Mouse (Mus musculus) cerebellum, adult 2 months (tissue): ENCODE measurements around the gene Acaa1a. TPM values are rescaled to one million over a fixed set of nuclear protein-coding genes. Genes with fewer than 3 reads are reported as not detected.
"Not testable (repeated sequence)": the region's sequence is repeated elsewhere in the genome, so short reads cannot be mapped to it uniquely, and the experiment has no call there.

Source experiments
- DNase-seq, 2 experiments: peaks; one replicate each; pipeline ENCODE4 v3.0.0; 2021
- H3K27ac ChIP-seq: fragments of 200-500 bp; 2 replicates; pipeline ENCODE4 v1.5.1; 2012; ENCODE audit warnings: low read length, control low read depth, inconsistent platforms; ENCODE audit not compliant: insufficient read depth
- H3K27me3 ChIP-seq: fragments of 200-500 bp; 2 replicates; pipeline ENCODE4 v1.6.1; 2012; ENCODE audit warnings: inconsistent platforms, mild to moderate bottlenecking, low read length, moderate library complexity; ENCODE audit not compliant: control insufficient read depth, insufficient read depth
- H3K4me1 ChIP-seq: fragments of 200-500 bp; 2 replicates; pipeline ENCODE4 v1.6.1; 2011; ENCODE audit warnings: low read length; ENCODE audit not compliant: control insufficient read depth, insufficient read depth
- H3K4me3 ChIP-seq: fragments of 200-500 bp; replicated peaks from 2 replicates; pipeline ENCODE3; 2011; ENCODE audit warnings: mild to moderate bottlenecking, low read depth, low read length, control low read depth; ENCODE audit not compliant: insufficient read depth
- CTCF ChIP-seq: fragments of 200-500 bp; IDR thresholded peaks from 2 replicates; pipeline ENCODE4 v1.5.1; 2011; ENCODE audit warnings: low read depth, mild to moderate bottlenecking, control low read depth, low read length, moderate library complexity, borderline replicate concordance; ENCODE audit not compliant: insufficient read depth
- POLR2A ChIP-seq: fragments of 200-500 bp; IDR thresholded peaks from 2 replicates; pipeline ENCODE4 v1.6.1; 2011; ENCODE audit warnings: low read length, control low read depth, borderline replicate concordance; ENCODE audit not compliant: insufficient read depth
- WGBS: fragments of 180-500 bp; shearing (Covaris S2); methylation state at CpG from one replicate; pipeline ENCODE4 v1.1.7; 2018; 5-methylcytosine and 5-hydroxymethylcytosine counted together
- polyA plus RNA-seq: library from polyadenylated mRNA; depleted of rRNA; stranded (reverse); fragments of >200 nt; gene quantifications from 2 replicates; pipeline ENCODE4 v1.2.3, GENCODE M21; 2012

Acaa1a gene
- polyA plus RNA-seq, 1 experiment = 135 TPM

DNA sequence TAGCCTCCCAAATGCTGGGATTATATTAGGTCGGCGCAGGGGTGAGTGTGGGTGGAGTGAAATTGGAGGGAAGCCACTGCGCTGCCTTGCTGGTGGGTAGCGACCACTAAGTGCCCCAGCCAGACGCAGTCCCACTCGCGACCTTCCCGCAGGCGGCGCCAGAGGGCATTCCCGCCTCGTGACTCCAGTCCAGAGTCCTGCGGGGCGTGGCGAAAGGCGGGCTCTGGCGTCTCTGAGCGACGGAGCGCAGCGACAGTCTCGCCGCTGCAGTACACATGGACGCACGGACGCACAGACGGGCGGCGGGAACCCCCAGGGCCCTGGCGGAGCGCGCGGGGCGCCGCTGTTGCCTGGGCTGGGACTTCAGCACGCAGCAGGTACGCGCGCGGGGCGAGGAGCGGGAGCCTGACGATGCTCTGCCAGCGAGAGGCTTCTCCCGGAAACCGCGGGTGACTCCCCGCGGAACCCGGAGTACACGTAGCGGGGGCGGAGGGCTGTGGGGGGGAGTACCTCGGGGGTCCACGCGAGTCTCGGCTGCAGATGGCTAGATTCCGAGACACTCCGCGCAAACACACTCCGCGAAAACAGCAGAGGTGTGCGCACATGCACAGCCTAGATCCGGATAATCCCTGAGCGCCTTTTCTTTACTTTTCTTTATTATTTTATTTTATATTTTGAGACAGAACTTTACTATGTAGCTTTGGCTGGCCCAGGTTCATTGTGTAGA lies 18.0 kb downstream of the Acaa1a start, which contains the start of gene Xylb:
Gene Xylb, plus strand, starts transcription at position 51 of the 727 bp plus-strand sequence.
- Histone ChIP-seq H3K4me1 (no peaks in the 10 kb centered on the region), H3K27me3 (no peaks in the 10 kb centered on the region), H3K4me3 (peak within 1 kb of the TSS; percentile 47), H3K27ac (no peak within 1 kb of the TSS)
- 1% methylated on average over 65 of the region's 65 CpGs for WGBS
- TF ChIP-seq CTCF (peak; percentile 82), POLR2A (peak; percentile 61; the same call in 1 of the 2 replicates)
- DNase-seq = peak; percentile 89 to 92

DNA sequence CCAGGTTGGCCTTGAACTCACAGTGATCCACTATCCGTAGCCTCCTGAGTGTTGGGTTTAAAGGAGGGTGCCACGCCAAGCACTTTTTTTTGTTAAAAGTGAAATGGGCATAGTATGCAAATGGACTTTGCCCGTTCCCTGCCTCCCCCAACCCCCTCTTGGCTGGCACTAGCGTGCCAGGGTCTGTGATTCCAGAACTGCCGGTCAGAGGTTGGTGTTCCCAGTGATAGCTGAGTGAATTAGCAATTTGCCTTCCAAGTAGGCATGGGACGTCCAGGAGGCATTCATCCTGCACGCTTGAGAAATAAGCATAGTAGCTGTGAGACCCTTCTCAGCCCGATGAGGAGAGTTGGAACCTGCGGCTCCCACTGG lies 18.6 kb downstream of the Acaa1a start:
- no peak for DNase-seq
- no peaks in the 10 kb centered on the region for H3K4me1 ChIP-seq
- peak overlapping the region; percentile 47 for H3K4me3 ChIP-seq
- no peak overlapping the region for H3K27ac ChIP-seq
- TF ChIP-seq POLR2A = no peak
- TF ChIP-seq CTCF = no peak
- H3K27me3 ChIP-seq = no peaks in the 10 kb centered on the region
- 23% methylated on average over 9 of the region's 9 CpGs for WGBS

DNA sequence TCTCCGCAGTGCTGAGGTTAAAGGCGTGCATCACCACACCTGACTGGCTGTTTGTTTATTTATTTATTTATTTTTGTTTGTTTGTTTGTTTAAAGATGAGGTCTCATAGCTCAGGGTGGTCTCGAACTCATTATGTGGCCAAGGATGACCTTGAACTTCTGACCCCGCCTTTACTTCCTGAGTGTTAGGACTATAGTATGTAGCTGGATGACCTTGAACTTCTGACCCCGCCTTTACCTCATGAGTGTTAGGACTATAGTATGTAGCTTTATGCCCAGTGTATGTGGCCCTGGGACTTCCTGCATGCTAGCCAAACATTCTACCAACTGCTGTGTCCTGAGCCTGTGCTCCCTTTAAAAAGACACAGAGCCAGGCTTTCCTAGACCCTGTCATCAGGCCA lies 21.9 kb downstream of the Acaa1a start:
- no peak for TF ChIP-seq CTCF
- TF ChIP-seq POLR2A = no peak
- 97% methylated on average over 5 of the region's 5 CpGs for WGBS
- no peak overlapping the region for H3K27ac ChIP-seq
- DNase-seq = no peak
- H3K4me1 ChIP-seq = no peaks in the 10 kb centered on the region
- no peaks in the 10 kb centered on the region for H3K27me3 ChIP-seq
- H3K4me3 ChIP-seq = no peak overlapping the region

DNA sequence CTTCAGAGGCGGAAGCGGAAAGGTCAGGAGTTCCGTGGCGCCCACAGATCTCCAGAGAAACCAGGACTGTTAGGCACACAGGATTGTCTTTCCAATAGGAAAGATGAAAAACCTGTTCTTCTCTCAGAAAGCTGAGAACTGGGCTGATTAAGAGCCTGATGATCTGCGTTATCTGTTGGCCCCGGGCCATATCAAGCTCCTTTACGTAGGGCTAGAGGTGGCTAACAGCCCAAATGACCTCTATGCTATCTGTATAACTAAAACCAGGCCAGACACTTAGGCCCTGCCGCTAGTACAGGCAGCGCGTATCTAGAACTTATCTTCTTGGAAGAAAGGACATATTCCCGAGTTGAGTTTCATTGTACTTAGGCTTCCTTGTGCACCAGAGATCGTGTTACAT lies 23.8 kb downstream of the Acaa1a start:
- TF ChIP-seq POLR2A (no peak), CTCF (no peak)
- Histone ChIP-seq H3K4me1 (no peaks in the 10 kb centered on the region), H3K4me3 (no peak overlapping the region), H3K27ac (no peak overlapping the region), H3K27me3 (no peaks in the 10 kb centered on the region)
- 94% methylated on average over 12 of the region's 12 CpGs for WGBS
- no peak for DNase-seq

DNA sequence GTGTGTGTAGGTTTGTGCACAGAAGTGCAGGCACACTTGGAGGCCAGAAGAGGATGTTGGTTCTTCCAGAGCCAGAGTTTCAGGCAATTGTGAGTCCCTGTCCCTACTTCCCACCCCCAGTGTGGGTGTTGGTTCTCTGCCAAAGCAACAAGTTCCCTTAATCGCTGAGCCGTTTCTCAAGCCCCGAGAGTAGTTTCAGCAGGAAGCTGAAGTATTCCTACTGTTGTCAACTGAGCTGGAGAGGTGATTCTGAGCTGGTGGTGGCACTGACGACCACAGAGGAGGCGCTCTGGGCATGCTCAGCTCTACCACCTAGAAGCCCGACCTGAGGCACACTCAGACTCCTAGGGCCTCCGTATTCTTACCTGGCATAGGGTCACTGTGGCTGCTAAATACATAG lies 25.8 kb downstream of the Acaa1a start, which contains the start of gene Slc22a14:
Gene Slc22a14, minus strand, starts transcription at position 270 of the 400 bp plus-strand sequence.
- Histone ChIP-seq H3K27ac (no peak within 1 kb of the TSS), H3K4me3 (no peak within 1 kb of the TSS), H3K27me3 (no peaks in the 10 kb centered on the region), H3K4me1 (no peaks in the 10 kb centered on the region)
- no peak for DNase-seq
- WGBS = 57% methylated on average over 7 of the region's 7 CpGs
- TF ChIP-seq CTCF = no peak
- no peak for TF ChIP-seq POLR2A

DNA sequence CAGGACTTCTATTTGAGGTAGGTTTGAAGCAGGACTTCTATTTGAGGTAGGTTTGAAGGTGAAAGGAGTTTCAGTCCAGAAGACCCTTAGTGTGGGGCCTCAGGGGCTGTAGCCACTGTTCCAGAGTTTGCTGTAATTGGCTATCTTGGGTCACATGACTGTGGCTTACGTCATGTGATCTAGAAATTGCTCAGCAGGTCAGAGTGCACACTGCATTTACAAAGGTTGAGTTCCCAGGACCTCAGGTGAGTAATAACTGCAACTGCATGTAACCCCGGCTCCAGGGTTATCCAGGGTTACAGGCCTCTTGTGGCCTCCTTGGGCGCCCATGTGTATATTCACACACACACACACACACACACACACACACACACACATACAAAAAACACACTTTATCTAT lies 28.9 kb downstream of the Acaa1a start:
- Histone ChIP-seq H3K27ac (no peak overlapping the region), H3K4me3 (no peak overlapping the region), H3K4me1 (no peaks in the 10 kb centered on the region), H3K27me3 (no peaks in the 10 kb centered on the region)
- WGBS = 94% methylated on average over 3 of the region's 3 CpGs
- no peak for TF ChIP-seq CTCF
- no peak for TF ChIP-seq POLR2A
- DNase-seq = no peak

DNA sequence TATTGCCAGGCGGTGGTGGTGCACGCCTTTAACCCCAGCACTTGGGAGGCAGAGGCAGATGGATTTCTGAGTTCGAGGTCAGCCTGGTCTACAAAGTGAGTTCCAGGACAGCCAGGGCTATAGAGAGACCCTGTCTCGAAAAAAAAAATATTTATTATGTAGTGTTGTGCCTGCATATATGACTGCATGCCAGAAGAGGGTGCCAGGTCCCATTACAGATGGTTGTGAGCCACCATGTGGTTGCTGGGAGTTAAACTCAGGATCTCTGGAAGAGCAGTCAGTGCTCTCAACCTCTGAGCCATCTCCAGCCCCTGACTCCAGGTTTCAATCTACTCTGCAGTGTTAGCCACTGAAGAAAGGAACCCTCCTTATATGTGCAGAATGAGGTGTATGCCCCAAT lies 31.3 kb downstream of the Acaa1a start:
- DNase-seq, H3K4me1 ChIP-seq, H3K27me3 ChIP-seq, H3K4me3 ChIP-seq, H3K27ac ChIP-seq: not testable (repeated sequence)
- WGBS = 86% methylated on average over 4 of the region's 4 CpGs

DNA sequence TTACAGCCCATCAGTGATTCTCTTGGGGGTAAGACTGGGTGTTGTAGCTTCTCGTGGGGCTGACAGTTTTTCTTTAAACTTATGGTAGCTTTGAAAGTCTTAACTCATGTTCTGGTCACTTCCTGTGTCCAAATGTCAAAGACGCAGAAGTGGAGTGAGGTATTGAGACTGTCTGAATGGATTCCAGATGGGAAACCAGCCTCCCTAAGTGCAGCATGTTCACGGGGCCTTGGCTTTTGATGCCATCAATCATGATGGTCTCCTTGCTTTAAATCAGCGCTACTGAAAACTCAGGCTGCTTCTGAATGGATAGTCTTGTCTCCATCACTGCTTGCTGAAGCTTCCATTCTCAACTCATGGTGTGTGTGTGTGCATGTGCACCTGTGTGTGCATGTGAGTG lies 31.8 kb downstream of the Acaa1a start:
- Histone ChIP-seq H3K27me3 (no peaks in the 10 kb centered on the region), H3K4me1 (no peaks in the 10 kb centered on the region), H3K4me3 (no peak overlapping the region), H3K27ac (no peak overlapping the region)
- WGBS = 90% methylated on average over 4 of the region's 4 CpGs
- no peak for DNase-seq
- no peak for TF ChIP-seq POLR2A

DNA sequence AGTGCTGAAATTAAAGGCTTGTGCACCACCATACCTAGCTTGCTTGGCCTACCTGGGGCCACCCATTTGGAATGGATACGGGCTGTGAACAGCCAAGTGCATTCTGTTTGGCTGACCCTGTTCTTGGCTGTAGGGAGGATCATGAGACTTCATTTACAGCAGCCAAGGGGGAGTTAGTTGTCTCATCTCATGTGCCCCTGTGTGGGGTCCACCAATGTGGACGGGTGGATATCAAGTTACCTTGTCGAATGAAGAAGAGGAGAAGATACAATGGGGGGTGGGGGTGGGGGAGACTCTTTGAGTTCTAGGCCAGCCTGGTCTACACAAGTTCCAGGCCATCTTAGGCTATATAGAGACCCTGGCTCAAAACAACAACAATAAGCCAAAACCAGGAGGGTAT lies 35.5 kb downstream of the Acaa1a start:
- Histone ChIP-seq H3K4me3 (no peak overlapping the region), H3K27me3 (no peaks in the 10 kb centered on the region), H3K4me1 (no peaks in the 10 kb centered on the region), H3K27ac (no peak overlapping the region)
- TF ChIP-seq CTCF (no peak), POLR2A (no peak)
- no peak for DNase-seq
- WGBS = 67% methylated on average over 3 of the region's 3 CpGs
